Mouse (Mus musculus): ENCODE measurements around the gene Dstyk.
A peak's percentile ranks its signal among the peaks of the same experiment; 100 is the strongest.
"Not testable (repeated sequence)": the region's sequence is repeated elsewhere in the genome, so short reads cannot be mapped to it uniquely, and the experiment has no call there.

Gene Dstyk

GRCm38 (mm10) chr1:132436960-132437359, 19.6 kb downstream of the Dstyk start:
- no peak for DNase-seq (ENCODE audit: low spot score)

GRCm38 (mm10) chr1:132437389-132437788, 20.0 kb downstream of the Dstyk start:
- no peak for DNase-seq (ENCODE audit: low spot score)

- DNase-seq (ENCODE audit: low spot score) = no peak
These were observed 23.6 kb downstream of the Dstyk start for GRCm38 (mm10) chr1:132440896-132441435.

GRCm38 (mm10) chr1:132449742-132450141, 32.4 kb downstream of the Dstyk start:
- DNase-seq (ENCODE audit: low spot score) = no peak

GRCm38 (mm10) chr1:132464651-132465050, 47.3 kb downstream of the Dstyk start:
- no peak for DNase-seq (ENCODE audit: low spot score)

- no peak for DNase-seq (ENCODE audit: low spot score)
These were observed 51.6 kb downstream of the Dstyk start for GRCm38 (mm10) chr1:132468926-132469325.

- DNase-seq (ENCODE audit: low spot score) = no peak
These were observed 52.2 kb downstream of the Dstyk start for GRCm38 (mm10) chr1:132469519-132469918.

GRCm38 (mm10) chr1:132470031-132470430, 52.7 kb downstream of the Dstyk start:
- DNase-seq (ENCODE audit: low spot score) = not testable (repeated sequence)

- no peak for DNase-seq (ENCODE audit: low spot score)
These were observed 53.7 kb downstream of the Dstyk start for GRCm38 (mm10) chr1:132471032-132471431.

- no peak for DNase-seq (ENCODE audit: low spot score)
These were observed 54.1 kb downstream of the Dstyk start for GRCm38 (mm10) chr1:132471499-132471898.

GRCm38 (mm10) chr1:132472537-132472936, 55.2 kb downstream of the Dstyk start:
- DNase-seq (ENCODE audit: low spot score) = peak; percentile 20

GRCm38 (mm10) chr1:132474496-132474895, 57.1 kb downstream of the Dstyk start:
- no peak for DNase-seq (ENCODE audit: low spot score)

- no peak for DNase-seq (ENCODE audit: low spot score)
These were observed 59.2 kb downstream of the Dstyk start for GRCm38 (mm10) chr1:132476575-132476927.

- DNase-seq (ENCODE audit: low spot score) = peak; percentile 93
These were observed 59.8 kb downstream of the Dstyk start, which contains the start of gene Rbbp5 for GRCm38 (mm10) chr1:132476928-132477691. Rbbp5 (plus strand) TSS chr1:132477365.

GRCm38 (mm10) chr1:132479438-132479837, 62.1 kb downstream of the Dstyk start:
- no peak for DNase-seq (ENCODE audit: low spot score)

- DNase-seq (ENCODE audit: low spot score) = no peak
These were observed 64.3 kb downstream of the Dstyk start for GRCm38 (mm10) chr1:132481619-132482018.

- no peak for DNase-seq (ENCODE audit: low spot score)
These were observed 65.9 kb downstream of the Dstyk start for GRCm38 (mm10) chr1:132483234-132483633.

GRCm38 (mm10) chr1:132483759-132484158, 66.4 kb downstream of the Dstyk start:
- DNase-seq (ENCODE audit: low spot score) = no peak

- no peak for DNase-seq (ENCODE audit: low spot score)
These were observed 83.2 kb downstream of the Dstyk start for GRCm38 (mm10) chr1:132500535-132500934.

GRCm38 (mm10) chr1:132505155-132505554, 87.8 kb downstream of the Dstyk start:
- no peak for DNase-seq (ENCODE audit: low spot score)

- DNase-seq (ENCODE audit: low spot score) = no peak
These were observed 88.7 kb downstream of the Dstyk start, which contains the start of gene Tmem81 for GRCm38 (mm10) chr1:132506058-132506457. Tmem81 (plus strand) TSS chr1:132506230.

GRCm38 (mm10) chr1:132506656-132507055, 89.3 kb downstream of the Dstyk start:
- no peak for DNase-seq (ENCODE audit: low spot score)

- no peak for DNase-seq (ENCODE audit: low spot score)
These were observed 92.4 kb downstream of the Dstyk start for GRCm38 (mm10) chr1:132509771-132510170.

- no peak for DNase-seq (ENCODE audit: low spot score)
These were observed 94.2 kb downstream of the Dstyk start for GRCm38 (mm10) chr1:132511521-132511920.
